Mouse (Mus musculus) 3134 (cell line): Measurements from ENCODE around the gene Capn2.
A peak's percentile ranks its signal among the peaks of the same experiment; 100 is the strongest.

ENCODE experiments used
- DNase-seq: peaks from one replicate; pipeline ENCODE4 v3.0.0-alpha.2; 2011; ENCODE audit warnings: low spot score; ENCODE audit not compliant: insufficient read length; ENCODE audit errors: extremely low read depth

Gene Capn2

GRCm38 (mm10) chr1:182527261-182527766 is 9.9 kb upstream of the Capn2 start:
- DNase-seq, result no peak

GRCm38 (mm10) chr1:182525601-182526000 is 8.2 kb upstream of the Capn2 start:
- no peak for DNase-seq

- no peak for DNase-seq
Observed at GRCm38 (mm10) chr1:182523692-182524091, 6.3 kb upstream of the Capn2 start.

GRCm38 (mm10) chr1:182522961-182523360 is 5.6 kb upstream of the Capn2 start:
- DNase-seq, result no peak

- DNase-seq, result no peak
Observed at GRCm38 (mm10) chr1:182520938-182521500, 3.6 kb upstream of the Capn2 start.

GRCm38 (mm10) chr1:182520091-182520937 is 2.9 kb upstream of the Capn2 start:
- DNase-seq, result peak; percentile 88

GRCm38 (mm10) chr1:182519341-182519740 is 1.9 kb upstream of the Capn2 start:
- DNase-seq, result no peak

- no peak for DNase-seq
Observed at GRCm38 (mm10) chr1:182518811-182519210, 1.4 kb upstream of the Capn2 start.

- DNase-seq, result no peak
Observed at GRCm38 (mm10) chr1:182518143-182518680, 804 bp upstream of the Capn2 start.

GRCm38 (mm10) chr1:182517677-182518011 is 236 bp upstream of the Capn2 start:
- DNase-seq, result no peak

GRCm38 (mm10) chr1:182514803-182515590 is 2.4 kb downstream of the Capn2 start:
- DNase-seq, result no peak

- DNase-seq, result no peak
Observed at GRCm38 (mm10) chr1:182513714-182514113, 3.7 kb downstream of the Capn2 start.

GRCm38 (mm10) chr1:182512901-182513410 is 4.5 kb downstream of the Capn2 start:
- no peak for DNase-seq

GRCm38 (mm10) chr1:182511778-182512177 is 5.6 kb downstream of the Capn2 start:
- DNase-seq, result peak; percentile 50

GRCm38 (mm10) chr1:182511073-182511472 is 6.3 kb downstream of the Capn2 start:
- DNase-seq, result no peak

GRCm38 (mm10) chr1:182509110-182509797 is 8.2 kb downstream of the Capn2 start:
- DNase-seq, result no peak

GRCm38 (mm10) chr1:182506229-182506986 is 11.0 kb downstream of the Capn2 start:
- peak; percentile 56 for DNase-seq

- DNase-seq, result no peak
Observed at GRCm38 (mm10) chr1:182505291-182505690, 12.1 kb downstream of the Capn2 start.

GRCm38 (mm10) chr1:182504223-182504622 is 13.2 kb downstream of the Capn2 start:
- no peak for DNase-seq
